Mouse (Mus musculus) embryonic facial prominence, embryonic 14.5 days (tissue): Measurements from ENCODE around the gene Cpeb1. TPM values are rescaled to one million over a fixed set of nuclear protein-coding genes. Genes with fewer than 3 reads are reported as not detected.

ENCODE experiments used
- ATAC-seq: fragments of 200-750 bp; cut with Nextera tagmentation; 2 replicates; pipeline ENCODE4 v1.8.0; 2017; ENCODE audit warnings: low read depth, moderate number of reproducible peaks, moderate TSS enrichment
- DNase-seq: peaks from one replicate; pipeline ENCODE4 v3.0.0-alpha.2; 2015; ENCODE audit warnings: low spot score
- H3K27ac ChIP-seq: fragments of 300-500 bp; sonication (generic); replicated peaks from 2 replicates; pipeline ENCODE4 v1.5.1; 2014; ENCODE audit warnings: low read depth, mild to moderate bottlenecking, low read length, moderate library complexity
- H3K27me3 ChIP-seq: fragments of 300-500 bp; sonication (generic); replicated peaks from 2 replicates; pipeline ENCODE4 v1.6.1; 2014; ENCODE audit warnings: low read length; ENCODE audit not compliant: control insufficient read depth, insufficient read depth
- H3K36me3 ChIP-seq: fragments of 300-500 bp; sonication (generic); 2 replicates; pipeline ENCODE4 v1.6.1; 2014; ENCODE audit warnings: low read length, mixed read lengths; ENCODE audit not compliant: control insufficient read depth, insufficient read depth
- H3K4me1 ChIP-seq: fragments of 300-500 bp; sonication (generic); 2 replicates; pipeline ENCODE4 v1.6.1; 2014; ENCODE audit warnings: antibody characterized with exemption, low read length; ENCODE audit not compliant: control insufficient read depth, insufficient read depth
- H3K4me2 ChIP-seq: fragments of 300-500 bp; sonication (generic); 2 replicates; pipeline ENCODE4 v1.6.1; 2014; ENCODE audit warnings: low read depth, mild to moderate bottlenecking, low read length, moderate library complexity, mixed read lengths
- H3K4me3 ChIP-seq: fragments of 300-500 bp; sonication (generic); 2 replicates; pipeline ENCODE4 v1.5.1; 2014; ENCODE audit warnings: low read depth, mild to moderate bottlenecking, low read length
- H3K9ac ChIP-seq: fragments of 300-500 bp; sonication (generic); 2 replicates; pipeline ENCODE4 v1.6.1; 2014; ENCODE audit warnings: low read depth, mild to moderate bottlenecking, low read length, moderate library complexity, mixed read lengths
- H3K9me3 ChIP-seq: fragments of 300-500 bp; sonication (generic); 2 replicates; pipeline ENCODE4 v1.6.1; 2016; ENCODE audit warnings: low read length; ENCODE audit not compliant: control insufficient read depth
- WGBS: fragments of 180-500 bp; shearing (Covaris S2); extraction: QIAGEN DNeasy Blood & Tissue Kit; methylation state at CpG from one replicate; pipeline ENCODE4 v1.1.7; 2014; 5-methylcytosine and 5-hydroxymethylcytosine counted together
- polyA plus RNA-seq: library from polyadenylated mRNA; unstranded; fragments of >200 nt; fragmentation: Nextera tagmentation; extraction: Ambion mirVana; gene quantifications from 2 replicates; pipeline ENCODE4 v1.2.1, GENCODE M21; 2014

The Cpeb1 gene
- polyA plus RNA-seq, 1 experiment from 2014 or later = 3.4 TPM

GRCm38 (mm10) chr7:81311130-81311529 is 144.1 kb downstream of the Cpeb1 start:
- no peak overlapping the region for H3K4me2 ChIP-seq
- H3K4me3 ChIP-seq = no peak overlapping the region
- H3K9ac ChIP-seq = no peak overlapping the region
- DNase-seq (no peak), ATAC-seq (no peak)
- H3K27me3 ChIP-seq = no peaks in the 10 kb centered on the region
- WGBS = 89% methylated on average over 1 of the region's 1 CpGs
- no peak overlapping the region for H3K27ac ChIP-seq
- H3K4me1 ChIP-seq = no peaks in the 10 kb centered on the region
- H3K36me3 ChIP-seq = no peaks in the 10 kb centered on the region
- H3K9me3 ChIP-seq = 0 out of 2 replicates have a peak, but pooled peaks cover 3% of the 10 kb centered on the region

- Histone ChIP-seq H3K9ac (no peak overlapping the region), H3K4me1 (no peaks in the 10 kb centered on the region), H3K9me3 (0 out of 2 replicates have a peak, but pooled peaks cover 3% of the 10 kb centered on the region), H3K27me3 (no peaks in the 10 kb centered on the region), H3K4me3 (no peak overlapping the region), H3K36me3 (no peaks in the 10 kb centered on the region), H3K4me2 (no peak overlapping the region), H3K27ac (no peak overlapping the region)
- DNase-seq (no peak), ATAC-seq (no peak)
- 90% methylated on average over 6 of the region's 6 CpGs for WGBS
Measured at GRCm38 (mm10) chr7:81309247-81309646, 146.0 kb downstream of the Cpeb1 start.

- Histone ChIP-seq H3K9me3 (0 out of 2 replicates have a peak, but pooled peaks cover 3% of the 10 kb centered on the region), H3K4me2 (no peak overlapping the region), H3K4me3 (no peak overlapping the region), H3K27ac (no peak overlapping the region), H3K27me3 (no peaks in the 10 kb centered on the region), H3K9ac (0 out of 2 replicates have a peak overlapping the region, but pooled peaks have one; percentile 14), H3K4me1 (no peaks in the 10 kb centered on the region), H3K36me3 (no peaks in the 10 kb centered on the region)
- ATAC-seq (no peak), DNase-seq (no peak)
- WGBS = 84% methylated on average over 8 of the region's 8 CpGs
Measured at GRCm38 (mm10) chr7:81307735-81308134, 147.5 kb downstream of the Cpeb1 start.

- no peak overlapping the region for H3K4me2 ChIP-seq
- no peak overlapping the region for H3K4me3 ChIP-seq
- no peaks in the 10 kb centered on the region for H3K36me3 ChIP-seq
- DNase-seq = no peak
- H3K27ac ChIP-seq = no peak overlapping the region
- WGBS = 84% methylated on average over 5 of the region's 5 CpGs
- no peak overlapping the region for H3K9ac ChIP-seq
- no peak for ATAC-seq
- H3K4me1 ChIP-seq = no peaks in the 10 kb centered on the region
- H3K27me3 ChIP-seq = no peaks in the 10 kb centered on the region
- H3K9me3 ChIP-seq = no peaks in the 10 kb centered on the region
Measured at GRCm38 (mm10) chr7:81304675-81305074, 150.6 kb downstream of the Cpeb1 start.

- Histone ChIP-seq H3K9me3 (no peaks in the 10 kb centered on the region), H3K27me3 (no peaks in the 10 kb centered on the region), H3K27ac (no peak overlapping the region), H3K36me3 (no peaks in the 10 kb centered on the region), H3K4me2 (no peak overlapping the region), H3K9ac (no peak overlapping the region), H3K4me3 (no peak overlapping the region), H3K4me1 (no peaks in the 10 kb centered on the region)
- 56% methylated on average over 5 of the region's 5 CpGs for WGBS
- DNase-seq (no peak), ATAC-seq (no peak)
Measured at GRCm38 (mm10) chr7:81304100-81304499, 151.2 kb downstream of the Cpeb1 start.

- no peaks in the 10 kb centered on the region for H3K4me1 ChIP-seq
Measured at GRCm38 (mm10) chr7:81303682-81304081, 151.6 kb downstream of the Cpeb1 start.

GRCm38 (mm10) chr7:81301323-81301722 is 153.9 kb downstream of the Cpeb1 start:
- H3K9me3 ChIP-seq = no peaks in the 10 kb centered on the region
- H3K9ac ChIP-seq = 0 out of 2 replicates have a peak overlapping the region, but pooled peaks have one; percentile 5
- no peak overlapping the region for H3K27ac ChIP-seq
- DNase-seq = no peak
- H3K4me1 ChIP-seq = no peaks in the 10 kb centered on the region
- no peak for ATAC-seq
- 63% methylated on average over 7 of the region's 7 CpGs for WGBS
- no peak overlapping the region for H3K4me2 ChIP-seq
- H3K4me3 ChIP-seq = no peak overlapping the region
- no peaks in the 10 kb centered on the region for H3K27me3 ChIP-seq
- H3K36me3 ChIP-seq = no peaks in the 10 kb centered on the region

More at GRCm38 (mm10) chr7:81303682-81304081, 151.6 kb downstream of the Cpeb1 start:
- no peaks in the 10 kb centered on the region for H3K27me3 ChIP-seq
- no peak for ATAC-seq
- 100% methylated on average over 2 of the region's 2 CpGs for WGBS
- H3K9ac ChIP-seq = no peak overlapping the region
- DNase-seq = no peak
- H3K27ac ChIP-seq = no peak overlapping the region
- no peak overlapping the region for H3K4me2 ChIP-seq
- H3K36me3 ChIP-seq = no peaks in the 10 kb centered on the region
- no peak overlapping the region for H3K4me3 ChIP-seq
- no peaks in the 10 kb centered on the region for H3K9me3 ChIP-seq

GRCm38 (mm10) chr7:81298206-81298605 is 157.1 kb downstream of the Cpeb1 start:
- Histone ChIP-seq H3K4me1 (no peaks in the 10 kb centered on the region), H3K4me3 (no peak overlapping the region), H3K9me3 (no peaks in the 10 kb centered on the region), H3K4me2 (no peak overlapping the region), H3K27me3 (no peaks in the 10 kb centered on the region), H3K36me3 (no peaks in the 10 kb centered on the region), H3K9ac (no peak overlapping the region), H3K27ac (no peak overlapping the region)
- ATAC-seq = no peak
- no peak for DNase-seq
- 32% methylated on average over 6 of the region's 6 CpGs for WGBS
